Comparison of ENCODE assay signal across 15 mouse cellular contexts in genomic region chr10:108040027-108040426, GRCm38 (mm10).
"Had no signal": no experiment of that assay in that cellular context is flagged by ENCODE, and none has a peak within 500 bp of the region (broad histone marks: within the 10 kb centered on the region; RNA-seq: fewer than 3 reads in every experiment).

No protein-coding gene starts in this region.

- H3K4me2 ChIP-seq: limb, embryonic 15.5 days; liver, embryonic 12.5 days; lung, embryonic 14.5 days; neural tube, embryonic 15.5 days had no signal

- ATAC-seq: liver, embryonic 12.5 days had no signal

- H3K9me3 ChIP-seq: limb, embryonic 15.5 days; liver, embryonic 12.5 days; midbrain, embryonic 10.5 days; neural tube, embryonic 15.5 days had no signal

- H3K9ac ChIP-seq: limb, embryonic 15.5 days; liver, embryonic 12.5 days; lung, embryonic 14.5 days; neural tube, embryonic 15.5 days had no signal

- H3K4me3 ChIP-seq: limb, embryonic 15.5 days; liver, embryonic 12.5 days; midbrain, embryonic 10.5 days; myocyte; neural tube, embryonic 15.5 days had no signal

- H3K27me3 ChIP-seq: limb, embryonic 15.5 days; liver, embryonic 12.5 days; neural tube, embryonic 15.5 days had no signal

- DNase-seq: kidney, adult 11 months; kidney, adult 9 months; kidney, postnatal 14 days; lung, embryonic 14.5 days; lung, postnatal 10 days; lung, postnatal 4 days; midbrain, embryonic 14.5 days; thymus, adult 18-20 months; thymus, postnatal 14 days had no signal

- H3K4me1 ChIP-seq: limb, embryonic 15.5 days; liver, embryonic 12.5 days; midbrain, embryonic 10.5 days; neural tube, embryonic 15.5 days had no signal

- H3K36me3 ChIP-seq: limb, embryonic 15.5 days; liver, embryonic 12.5 days; midbrain, embryonic 10.5 days; neural tube, embryonic 15.5 days had no signal

- H3K27ac ChIP-seq: limb, embryonic 15.5 days; liver, embryonic 12.5 days; midbrain, embryonic 10.5 days; neural tube, embryonic 15.5 days; stomach, postnatal 0 days had no signal
